Mouse (Mus musculus): ENCODE data around the gene Gabpb2. TPM values are rescaled to one million over a fixed set of nuclear protein-coding genes. Genes with fewer than 3 reads are reported as not detected.

Gabpb2 gene
- total RNA-seq (2022) = 1 to 10 TPM; 7.2 to 9.1 (median 7.6) TPM

DNA sequence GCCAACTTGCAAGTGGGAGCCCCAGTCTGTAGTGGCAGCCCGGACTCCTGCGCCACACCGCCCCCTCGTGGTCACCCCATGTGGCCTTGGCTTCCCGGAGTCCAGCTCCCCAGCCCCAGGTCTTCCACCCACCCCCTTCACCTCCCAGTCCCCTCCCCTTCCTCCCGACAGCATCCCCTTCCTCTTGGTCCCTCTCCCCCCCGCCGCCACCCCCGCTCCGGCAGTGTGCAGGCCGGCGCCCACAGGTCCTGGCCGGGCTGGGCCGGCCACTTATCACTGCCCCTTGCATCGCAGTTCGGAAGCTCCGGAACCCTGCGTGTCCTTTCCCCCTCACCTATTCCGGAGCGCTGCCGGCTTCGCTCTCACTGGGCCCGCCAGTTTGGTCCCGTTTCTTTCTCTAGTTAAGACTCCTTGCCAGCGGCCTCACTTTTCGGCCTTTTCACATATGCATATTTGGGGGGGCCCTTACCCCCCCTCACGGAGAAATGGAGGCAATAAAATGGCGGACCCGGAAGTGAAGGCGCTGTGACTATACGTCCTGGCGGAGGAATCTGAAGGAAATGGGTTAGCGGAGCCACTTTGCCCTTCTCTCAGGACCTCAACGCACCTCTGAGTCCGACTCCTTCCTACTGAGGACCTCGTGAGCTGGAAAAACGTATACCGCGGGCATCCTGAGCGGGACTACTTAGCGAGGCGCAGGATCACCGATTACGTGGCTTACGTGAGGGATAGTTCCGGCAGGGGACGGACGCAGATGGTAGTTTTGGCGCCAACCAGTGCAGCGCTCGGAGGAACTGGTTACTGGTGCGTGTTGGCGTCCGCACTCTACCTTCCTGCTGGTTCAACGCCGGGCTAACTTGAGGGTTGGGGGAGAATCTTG, at the start of gene Gabpb2:
Gabpb2 (minus strand) TSS at position 662 of the 880 bp plus-strand sequence.
- peak; percentile 94 for DNase-seq (ENCODE audit: low spot score in 2 of 2)

DNA sequence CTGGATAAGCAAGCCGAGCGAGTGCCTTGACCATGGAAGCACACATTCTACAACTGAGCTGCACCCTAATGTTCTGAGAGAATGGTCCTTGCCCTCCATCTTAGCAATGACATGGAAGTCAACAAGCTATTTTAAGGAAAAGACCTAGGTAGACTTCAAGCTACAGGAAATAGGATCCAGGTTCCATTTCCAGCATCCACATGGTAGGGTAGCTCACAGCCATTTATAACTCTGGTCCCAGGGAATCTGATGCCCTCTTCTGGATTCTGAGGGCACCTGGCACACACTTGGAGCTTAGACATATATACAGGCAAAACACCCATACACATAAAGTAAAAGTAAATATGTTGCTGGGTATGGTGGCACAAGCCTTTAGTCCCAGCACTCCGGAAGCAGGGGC, 48.3 kb upstream of the Gabpb2 start:
- DNase-seq (ENCODE audit: low spot score in 2 of 2) = peak in 1 of 2 experiments; percentile 42

DNA sequence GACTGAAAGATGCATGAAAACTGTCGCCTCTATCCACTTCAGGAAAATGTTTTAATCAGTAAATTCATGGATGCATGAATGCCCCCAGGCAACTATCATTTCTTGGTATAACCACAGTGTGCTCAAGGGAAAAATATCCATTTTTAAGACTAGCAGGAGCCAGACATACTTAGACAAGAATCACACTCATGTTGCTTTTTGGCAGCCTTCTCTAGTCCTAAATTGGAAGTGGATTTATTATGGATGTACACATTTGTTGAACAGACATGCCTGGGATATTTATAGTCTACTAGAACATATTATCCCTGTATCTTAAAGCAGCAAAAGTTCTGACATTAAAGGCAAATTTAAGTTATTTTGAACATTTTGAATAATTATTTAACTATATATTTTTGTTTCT, 47.0 kb upstream of the Gabpb2 start:
- DNase-seq (ENCODE audit: low spot score in 2 of 2) = no peak

DNA sequence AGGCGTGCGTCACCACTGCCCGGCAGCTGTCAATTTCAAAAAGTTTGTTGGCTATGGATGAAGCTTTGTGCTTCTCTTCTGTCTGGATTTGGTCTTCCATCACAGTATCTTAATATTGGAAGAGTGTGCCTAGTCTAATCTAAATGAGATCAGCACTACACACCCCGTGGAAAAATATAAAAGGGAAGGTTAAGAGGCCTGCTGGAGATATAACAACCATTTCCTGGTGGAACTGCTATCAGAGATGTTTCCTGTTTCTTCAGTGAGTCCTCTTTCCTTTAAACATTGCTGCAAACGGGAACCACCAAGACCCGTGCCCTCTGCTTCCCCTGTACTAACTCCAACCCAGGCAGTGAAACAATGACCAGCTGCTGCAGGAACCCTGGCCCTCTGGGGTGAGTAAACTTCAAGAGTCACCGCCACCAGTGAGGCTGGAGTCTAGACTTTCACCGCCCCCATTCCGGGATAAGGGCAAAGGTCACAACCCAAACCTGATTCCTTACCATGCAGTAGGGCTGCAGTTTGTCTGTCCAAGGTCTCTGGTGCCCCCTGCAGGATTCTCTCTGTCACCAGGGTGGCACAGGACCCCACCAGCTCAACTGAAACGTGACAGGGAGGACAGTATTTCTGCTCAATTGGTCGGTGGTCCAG, 45.5 kb upstream of the Gabpb2 start:
- DNase-seq (ENCODE audit: low spot score in 2 of 2) = peak; percentile 71 to 75

DNA sequence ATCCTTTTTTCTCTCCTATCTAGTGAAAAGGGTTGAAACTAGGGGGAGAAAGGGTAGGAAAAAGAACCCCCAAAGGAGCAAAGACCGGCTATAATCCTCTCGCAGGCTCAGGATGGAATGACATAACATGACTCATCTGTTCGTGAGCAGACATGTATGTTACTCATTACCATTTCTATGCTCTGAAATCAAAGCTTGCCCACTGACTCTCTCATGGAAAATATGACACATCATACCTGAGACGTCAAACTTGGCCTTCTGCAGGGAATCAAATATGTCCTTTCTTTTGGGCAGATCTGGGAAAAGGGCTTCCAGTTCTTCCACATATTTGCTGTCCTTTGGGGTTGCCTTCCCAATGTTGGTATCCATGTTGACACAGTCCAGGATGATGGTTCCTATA, 44.3 kb upstream of the Gabpb2 start:
- no peak for DNase-seq (ENCODE audit: low spot score in 2 of 2)

DNA sequence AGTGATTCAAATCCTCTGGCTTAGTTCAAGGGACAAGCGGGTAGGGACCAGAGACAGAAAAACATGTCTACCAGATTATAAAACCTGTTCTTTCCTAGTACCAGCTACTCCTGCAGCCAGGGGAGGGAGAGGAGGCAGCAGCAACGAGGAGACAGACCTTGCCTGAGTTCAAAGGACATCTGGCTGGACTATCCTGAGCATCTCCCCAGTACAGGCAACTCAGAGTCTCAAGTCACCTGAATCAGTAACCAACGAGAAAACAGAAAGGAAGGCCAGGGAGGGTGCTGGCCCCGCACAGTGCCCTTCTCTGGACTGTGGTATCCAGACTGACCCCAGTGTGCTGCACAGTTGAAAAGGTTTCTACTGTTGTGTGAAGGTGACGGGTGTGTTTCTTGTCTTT, 39.2 kb upstream of the Gabpb2 start:
- no peak for DNase-seq (ENCODE audit: low spot score in 2 of 2)

DNA sequence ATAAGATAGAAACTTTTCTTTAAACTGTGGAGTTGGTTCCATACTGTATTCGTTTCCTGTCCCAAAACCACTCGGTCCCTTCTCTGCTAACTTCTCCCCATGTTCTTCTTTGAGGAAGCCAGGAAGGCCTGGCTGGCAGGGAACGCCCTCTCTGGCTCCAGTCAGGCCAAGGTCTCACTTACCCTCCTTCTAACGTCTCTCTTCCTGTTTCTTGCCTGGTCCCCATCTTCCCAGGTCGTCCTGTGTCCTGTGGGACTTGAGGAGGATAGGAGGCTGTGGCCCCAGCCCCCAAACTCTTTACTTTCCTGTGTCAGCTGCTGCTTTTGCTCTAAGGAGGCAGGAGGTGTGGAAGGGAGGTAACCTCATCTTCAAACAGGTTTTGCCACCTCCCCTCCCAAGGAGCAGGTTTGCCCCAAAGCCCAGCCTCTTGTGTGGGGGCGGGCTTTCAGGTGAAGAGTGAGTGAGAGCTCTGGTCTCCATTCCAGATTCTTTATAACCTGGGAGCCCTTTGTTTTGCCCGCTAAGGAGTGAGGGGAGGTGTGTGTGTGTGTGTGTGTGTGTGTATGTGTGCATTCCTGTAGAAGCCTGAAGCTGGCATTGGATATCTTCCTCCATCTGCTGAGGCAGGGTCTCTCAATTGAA, 33.2 kb upstream of the Gabpb2 start, which contains the start of gene Bnipl:
Bnipl (minus strand) TSS at position 411 of the 642 bp plus-strand sequence.
- no peak for DNase-seq (ENCODE audit: low spot score in 2 of 2)

DNA sequence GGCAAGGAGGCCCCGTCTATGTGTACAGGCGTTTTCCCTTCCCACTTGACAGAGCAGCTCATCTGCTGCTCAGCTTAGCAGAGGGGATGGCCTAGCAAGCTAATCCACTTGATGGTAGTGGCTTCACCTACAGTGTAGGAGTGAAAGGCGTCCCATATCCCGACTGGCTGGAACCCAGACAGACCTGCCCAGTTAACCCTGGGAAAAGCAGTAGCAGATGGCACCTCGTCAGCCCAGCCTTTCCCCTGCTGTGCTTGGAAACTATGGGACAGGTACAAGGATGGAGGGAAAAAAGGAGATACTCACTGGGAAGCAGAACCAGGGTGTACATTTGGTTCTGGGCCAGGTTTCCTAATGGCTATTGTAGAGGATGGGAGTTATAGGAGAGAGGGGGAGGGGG, 32.6 kb upstream of the Gabpb2 start:
- no peak for DNase-seq (ENCODE audit: low spot score in 2 of 2)

DNA sequence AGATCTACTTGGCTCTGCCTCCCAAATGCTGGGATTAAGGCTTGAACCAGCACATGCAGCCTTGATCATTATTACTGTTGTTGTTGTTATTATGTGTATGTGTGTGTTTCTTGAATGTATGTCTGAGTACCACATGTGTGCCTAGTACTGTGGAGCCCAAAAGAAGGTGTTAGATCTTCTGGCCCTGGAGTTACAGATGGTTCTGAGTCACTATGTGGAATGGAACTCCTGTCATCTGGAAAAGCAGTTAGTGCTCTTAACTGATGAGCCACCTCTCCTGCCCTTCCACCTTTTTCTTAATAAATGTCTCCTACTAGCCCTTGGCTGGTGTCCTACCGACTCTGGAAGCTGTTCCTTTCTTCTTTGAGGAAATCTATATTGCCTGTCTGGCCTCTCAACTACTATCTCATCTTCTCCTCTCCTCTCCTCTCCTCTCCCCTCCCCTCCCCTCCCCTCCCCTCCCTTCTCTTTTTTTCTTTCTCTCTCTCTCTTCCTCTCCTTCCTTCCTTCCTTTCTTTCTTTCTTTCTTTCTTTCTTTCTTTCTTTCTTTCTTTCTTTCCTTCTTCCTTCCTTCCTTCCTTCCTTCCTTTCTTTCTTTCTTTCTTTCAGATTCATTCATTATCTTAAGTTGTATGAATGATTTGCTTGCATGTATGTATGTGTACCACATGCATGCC, 30.1 kb upstream of the Gabpb2 start:
- DNase-seq (ENCODE audit: low spot score in 2 of 2) = no peak

DNA sequence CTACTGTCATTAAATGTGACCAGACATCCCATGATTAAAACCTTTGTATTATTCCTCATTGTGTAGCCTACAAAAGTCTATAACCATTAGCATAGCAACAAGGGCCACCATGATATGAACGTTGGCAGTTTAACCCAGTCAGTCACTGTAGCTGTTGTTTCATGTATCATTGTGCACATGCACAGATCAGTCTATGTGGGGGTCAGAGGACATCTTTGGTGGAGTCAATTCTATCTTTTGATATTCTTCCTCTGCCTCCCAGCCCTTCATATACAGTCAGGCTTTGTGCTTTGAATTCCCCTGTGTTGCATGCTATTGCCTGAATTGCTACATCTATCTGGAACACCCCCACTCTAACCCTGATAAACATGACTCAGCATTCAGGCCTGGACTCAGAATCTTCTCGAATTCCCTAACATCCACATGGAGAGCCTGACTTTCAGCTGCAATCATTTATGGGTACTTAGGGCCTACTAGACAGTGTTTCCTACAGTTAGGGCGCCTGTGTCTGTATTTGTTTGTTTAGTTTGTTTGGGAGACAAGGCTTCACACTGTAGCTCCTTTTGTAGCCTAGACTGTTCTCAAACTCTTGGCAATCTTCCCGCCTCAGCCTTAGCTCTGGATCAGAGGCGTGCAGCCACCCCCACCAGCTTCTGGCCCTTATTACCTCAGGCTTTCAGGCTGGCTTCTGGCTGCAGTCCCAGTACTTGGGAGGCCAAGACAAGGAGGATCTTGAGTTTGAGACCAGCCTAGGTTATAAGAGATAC, 28.9 kb upstream of the Gabpb2 start:
- DNase-seq (ENCODE audit: low spot score in 2 of 2) = no peak

DNA sequence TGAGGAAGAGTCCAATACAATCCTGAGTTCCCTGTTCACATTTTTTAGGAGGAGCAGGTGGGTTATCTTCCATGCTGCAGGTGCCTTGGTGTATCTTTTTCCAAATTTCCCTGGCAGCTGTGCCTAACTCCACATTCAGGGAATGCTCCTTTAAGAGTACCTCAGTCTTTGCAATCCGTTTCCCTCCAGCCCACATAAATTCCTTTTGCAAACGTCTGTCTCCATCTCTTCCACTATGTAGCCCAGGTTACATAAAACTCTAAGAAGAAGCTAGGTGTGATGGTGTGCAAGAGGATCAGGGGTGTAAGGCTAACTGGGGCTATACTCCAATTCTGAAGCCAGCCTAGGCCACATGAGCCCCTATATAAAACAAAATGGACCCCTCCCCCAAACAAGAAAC, 25.4 kb upstream of the Gabpb2 start:
- no peak for DNase-seq (ENCODE audit: low spot score in 2 of 2)

DNA sequence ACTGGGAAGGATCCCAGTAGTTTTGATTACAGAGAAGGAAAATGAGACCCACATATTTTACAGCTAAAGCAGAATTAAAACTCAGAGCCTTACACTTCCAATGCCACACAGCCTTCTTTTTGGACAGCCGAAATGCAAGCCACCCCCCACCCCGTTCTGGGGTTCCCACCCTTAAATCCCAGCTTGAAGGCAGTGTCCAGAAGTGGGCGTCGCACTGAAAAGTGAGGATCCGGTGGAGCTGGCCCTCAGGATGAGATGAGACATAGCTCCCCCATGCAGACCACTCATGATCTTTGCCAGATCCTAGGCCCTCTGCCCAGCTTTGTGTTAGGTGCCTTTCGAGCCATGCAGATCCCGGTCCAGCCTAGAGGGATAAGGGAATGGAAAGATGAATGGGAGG, 23.8 kb upstream of the Gabpb2 start, which contains the start of gene Gm128:
Gm128 (minus strand) TSS at position 101 of the 400 bp plus-strand sequence.
- DNase-seq (ENCODE audit: low spot score in 2 of 2) = no peak

DNA sequence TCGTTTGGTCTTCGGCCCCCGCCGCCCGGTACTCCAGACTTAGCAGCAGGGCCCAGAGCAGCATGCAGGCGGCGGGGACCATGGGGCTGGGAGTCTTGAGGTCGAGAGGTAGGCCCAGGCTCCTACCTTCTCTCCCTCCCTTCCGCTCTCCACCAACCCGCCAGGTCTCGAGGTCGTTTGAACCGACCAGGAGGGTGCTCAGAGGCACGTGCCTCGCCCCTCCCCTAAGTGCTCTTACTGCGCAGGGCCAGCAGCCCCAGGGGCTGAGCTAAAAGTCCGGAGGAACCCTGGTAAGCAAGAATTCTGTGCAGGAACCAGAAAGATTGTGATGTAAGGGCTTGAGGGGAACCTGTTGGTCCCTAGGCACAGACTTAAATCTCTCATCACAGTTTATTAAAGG, 23.2 kb upstream of the Gabpb2 start:
- no peak for DNase-seq (ENCODE audit: low spot score in 2 of 2)

DNA sequence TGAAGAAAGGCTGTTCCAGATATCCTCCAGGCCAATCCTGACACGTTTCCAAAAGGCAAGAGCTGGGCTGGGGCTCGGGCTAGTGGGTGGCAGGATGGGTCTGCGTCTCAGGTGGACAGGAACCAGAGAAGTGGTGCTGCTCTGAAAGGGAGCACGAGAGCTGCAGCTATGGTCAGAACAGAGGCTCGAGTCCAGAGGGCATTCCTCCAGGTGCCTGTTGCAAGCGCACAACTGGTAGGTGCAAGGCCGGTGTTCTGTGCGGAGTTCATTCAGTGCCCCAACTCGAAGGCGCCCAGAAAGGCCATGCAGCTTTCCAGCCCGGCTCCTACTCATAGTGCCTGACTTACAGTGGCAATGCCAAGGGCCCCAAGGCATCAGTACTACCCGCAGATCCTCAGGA, 22.3 kb upstream of the Gabpb2 start:
- DNase-seq (ENCODE audit: low spot score in 2 of 2) = no peak

DNA sequence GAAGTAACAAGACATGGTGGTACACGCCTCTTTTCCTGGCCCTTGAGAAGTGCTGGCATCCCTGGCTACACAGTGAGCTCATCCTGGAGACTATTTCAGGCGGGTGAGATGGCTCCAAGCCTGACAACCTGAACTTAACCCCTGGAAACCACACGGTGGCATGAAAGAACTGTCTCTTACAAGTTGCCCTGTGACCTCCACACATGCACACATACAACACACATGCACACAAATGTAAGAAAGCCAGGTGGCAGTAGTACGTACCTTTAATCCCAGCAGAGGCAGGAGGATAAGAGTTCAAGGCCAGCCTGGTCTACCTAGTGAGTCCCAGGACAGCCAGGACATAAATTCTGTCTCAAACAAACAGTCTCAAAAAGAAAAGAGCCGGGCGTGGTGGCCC, 21.3 kb upstream of the Gabpb2 start:
- DNase-seq (ENCODE audit: low spot score in 2 of 2) = no peak

DNA sequence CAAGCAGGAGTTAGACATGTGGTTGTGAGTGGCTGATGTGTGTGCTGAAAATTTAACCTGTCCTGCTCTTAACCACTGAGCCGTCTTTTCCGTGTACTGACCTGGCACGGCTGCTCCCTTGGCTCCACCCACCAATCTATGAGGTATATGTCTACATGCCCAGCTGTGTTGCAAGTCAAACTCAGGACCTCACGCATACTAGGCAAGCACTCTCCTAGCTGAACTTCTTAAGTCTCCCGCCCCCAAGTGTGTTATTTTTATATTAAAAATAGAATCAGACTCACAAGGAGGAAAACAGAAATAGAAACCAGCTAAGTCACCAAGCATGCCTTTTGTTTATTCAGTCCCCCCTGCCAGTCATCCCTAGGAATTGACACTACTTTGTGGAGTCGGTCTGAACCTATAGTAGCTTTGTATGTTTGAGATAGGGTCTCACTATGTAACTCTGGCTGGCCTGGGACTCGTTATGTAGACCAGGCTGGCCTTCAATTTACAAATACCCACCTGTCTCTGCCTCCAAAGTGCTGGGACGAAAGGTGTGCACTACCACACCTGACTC, 19.9 kb upstream of the Gabpb2 start:
- DNase-seq (ENCODE audit: low spot score in 2 of 2) = no peak

DNA sequence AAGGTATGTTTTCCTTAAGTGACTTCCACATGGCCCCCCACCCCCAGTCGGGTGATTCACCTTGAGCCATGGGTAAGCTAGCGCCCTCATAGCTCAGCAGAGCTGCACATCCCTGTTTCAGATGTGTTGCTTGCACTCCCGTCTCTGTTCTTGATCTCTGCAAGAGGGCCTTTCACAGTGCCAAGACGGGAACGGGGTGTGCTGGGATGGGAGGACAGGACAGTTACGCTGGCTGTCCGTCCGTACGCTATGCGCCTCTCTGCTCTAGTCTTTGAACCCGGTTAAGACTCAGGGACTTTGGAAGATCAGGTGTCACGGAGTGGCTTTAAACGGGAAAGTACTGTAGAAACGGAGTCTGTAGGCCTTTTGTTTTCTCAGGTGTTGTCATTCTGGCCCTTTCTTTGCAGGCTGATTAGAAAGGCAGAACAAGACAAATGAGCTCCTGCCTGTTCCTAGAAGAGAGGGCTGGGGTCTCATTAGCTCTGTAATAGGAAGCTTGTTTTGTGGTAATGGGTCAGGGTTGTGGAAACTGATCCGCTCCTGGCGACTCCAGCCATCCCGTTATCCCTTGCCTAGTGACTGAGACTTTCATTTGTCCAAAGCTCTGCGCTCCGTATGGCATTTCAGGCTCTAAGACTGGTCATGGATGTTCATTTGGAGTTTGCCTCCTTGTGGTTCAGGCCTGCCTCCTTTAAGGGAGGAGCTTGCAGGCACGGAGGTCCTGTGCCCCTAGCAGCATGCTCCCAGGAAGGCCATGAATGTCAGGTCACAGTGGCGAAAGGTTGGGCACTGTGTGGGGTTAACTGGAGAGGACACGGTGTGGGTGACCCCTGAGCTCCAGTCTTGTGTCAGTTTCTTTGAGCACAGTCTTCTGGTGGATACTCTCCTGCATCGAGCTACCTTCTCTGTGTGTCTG, 17.9 kb upstream of the Gabpb2 start:
- no peak for DNase-seq (ENCODE audit: low spot score in 2 of 2)

DNA sequence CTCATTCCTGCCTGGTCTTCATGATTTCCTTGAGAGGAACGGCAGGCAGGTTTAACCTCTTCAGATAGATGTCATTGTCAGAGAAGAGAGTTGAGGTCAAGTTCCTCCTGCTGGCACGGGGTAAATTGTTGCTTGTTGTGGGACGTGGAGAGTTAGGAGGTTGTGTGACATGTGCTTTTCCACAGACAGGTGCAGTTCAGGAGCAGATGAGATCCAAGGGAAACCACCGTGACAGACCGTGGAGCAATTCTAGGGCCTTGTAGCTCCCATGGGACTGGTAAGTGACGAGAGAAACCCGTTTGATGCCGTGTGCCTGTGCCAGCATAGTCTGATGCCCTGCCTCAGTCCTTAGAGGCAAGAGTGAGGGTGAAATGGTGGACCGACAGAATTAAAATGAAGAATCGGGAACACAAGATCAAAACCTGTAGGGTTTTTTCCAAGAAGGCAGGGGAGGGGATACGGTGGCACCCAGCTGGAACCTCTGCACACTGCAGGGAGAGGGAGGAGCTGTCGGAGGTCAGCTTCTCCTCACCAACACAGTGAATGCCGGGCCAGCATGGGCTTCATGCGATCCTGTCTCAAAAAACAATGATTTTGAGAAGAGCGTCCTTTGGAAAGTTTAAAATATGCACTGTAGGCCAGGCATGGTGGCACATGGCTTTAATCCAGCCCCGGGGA, 15.7 kb upstream of the Gabpb2 start:
- DNase-seq (ENCODE audit: low spot score in 2 of 2) = no peak

DNA sequence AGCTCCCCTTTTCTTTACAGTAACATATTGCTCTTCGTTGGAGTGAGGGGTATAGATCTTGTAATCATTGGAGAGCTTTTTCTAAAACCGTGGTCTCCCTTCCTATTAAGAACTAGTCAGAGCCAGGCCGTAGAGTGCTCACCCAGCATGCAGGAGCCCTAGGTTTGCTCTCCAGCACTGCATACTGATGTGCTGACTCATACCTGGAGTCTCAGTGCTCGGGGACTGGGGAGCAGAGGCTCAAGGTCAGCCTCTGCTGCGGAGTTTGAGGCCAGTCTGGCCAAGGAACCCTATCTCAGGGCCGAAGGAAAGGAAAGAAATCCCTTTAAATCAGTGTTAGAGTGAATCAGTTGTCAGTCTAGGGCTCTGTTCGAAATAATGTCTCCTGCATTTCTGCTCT, 15.1 kb upstream of the Gabpb2 start:
- DNase-seq (ENCODE audit: low spot score in 2 of 2) = no peak
